Mouse (Mus musculus): Measurements from ENCODE around the gene Syce1. TPM values are rescaled to one million over a fixed set of nuclear protein-coding genes. Genes with fewer than 3 reads are reported as not detected.
A peak's percentile ranks its signal among the peaks of the same experiment; 100 is the strongest.

Syce1 gene
- 0.06 and 0.13 TPM in 2 replicates for polyA plus RNA-seq (2015; fragmentation: Nextera tagmentation; extraction: Ambion mirVana)

GRCm38 (mm10) chr7:140787406-140788052, at the start of gene Syce1:
Gene Syce1, minus strand, starts transcription at chr7:140787852.
- ATAC-seq (ENCODE audit: insufficient read depth), result no peak
- Histone ChIP-seq H3K9me3 (replicated peaks) (no peaks in the 10 kb centered on the region), H3K9ac (no peak within 1 kb of the TSS), H3K4me3 (replicated peaks) (no peak within 1 kb of the TSS), H3K4me2 (no peak within 1 kb of the TSS), H3K27me3 (no peaks in the 10 kb centered on the region), H3K4me1 (replicated peaks) (no peaks in the 10 kb centered on the region), H3K36me3 (replicated peaks) (no peaks in the 10 kb centered on the region), H3K27ac (replicated peaks) (no peak within 1 kb of the TSS)
- WGBS (ENCODE audit: insufficient replicate concordance), result 69% methylated on average over 33 of the region's 33 CpGs

- peaks cover 7% of the 10 kb centered on the region; the same call in 1 of the 2 replicates for H3K4me1 ChIP-seq (replicated peaks)
- ATAC-seq (ENCODE audit: insufficient read depth), result no peak
- 70% methylated on average over 9 of the region's 9 CpGs for WGBS (ENCODE audit: insufficient replicate concordance)
- H3K36me3 ChIP-seq (replicated peaks), result no peaks in the 10 kb centered on the region
- no peak overlapping the region for H3K4me2 ChIP-seq
- no peak overlapping the region for H3K27ac ChIP-seq (replicated peaks)
- no peaks in the 10 kb centered on the region for H3K9me3 ChIP-seq (replicated peaks)
- peaks cover 35% of the 10 kb centered on the region for H3K27me3 ChIP-seq
- no peak overlapping the region for H3K4me3 ChIP-seq (replicated peaks)
- H3K9ac ChIP-seq, result no peak overlapping the region
Measured at GRCm38 (mm10) chr7:140836243-140837115, 48.8 kb upstream of the Syce1 start.

GRCm38 (mm10) chr7:140835758-140836087, 48.1 kb upstream of the Syce1 start:
- H3K4me1 ChIP-seq (replicated peaks), result 0 out of 2 replicates have a peak, but pooled peaks cover 7% of the 10 kb centered on the region
- WGBS (ENCODE audit: insufficient replicate concordance), result 60% methylated on average over 2 of the region's 2 CpGs
- H3K27ac ChIP-seq (replicated peaks), result no peak overlapping the region; the same call in 1 of the 2 replicates
- peak overlapping the region; percentile 50 for H3K4me2 ChIP-seq
- ATAC-seq (ENCODE audit: insufficient read depth), result peak; percentile 16; the same call in 1 of the 2 replicates
- H3K36me3 ChIP-seq (replicated peaks), result no peaks in the 10 kb centered on the region
- no peak overlapping the region for H3K9ac ChIP-seq
- H3K27me3 ChIP-seq, result peaks cover 28% of the 10 kb centered on the region; the same call in 1 of the 2 replicates
- H3K4me3 ChIP-seq (replicated peaks), result peak overlapping the region; percentile 24
- no peaks in the 10 kb centered on the region for H3K9me3 ChIP-seq (replicated peaks)

GRCm38 (mm10) chr7:140834968-140835757, 47.5 kb upstream of the Syce1 start, which contains the start of gene Urah:
Gene Urah, plus strand, starts transcription at chr7:140835018.
- 0 out of 2 replicates have a peak, but pooled peaks cover 7% of the 10 kb centered on the region for H3K4me1 ChIP-seq (replicated peaks)
- H3K9me3 ChIP-seq (replicated peaks), result no peaks in the 10 kb centered on the region
- H3K4me2 ChIP-seq, result peak within 1 kb of the TSS; percentile 50
- peaks cover 22% of the 10 kb centered on the region; the same call in 1 of the 2 replicates for H3K27me3 ChIP-seq
- WGBS (ENCODE audit: insufficient replicate concordance), result 51% methylated on average over 20 of the region's 20 CpGs
- H3K27ac ChIP-seq (replicated peaks), result no peak within 1 kb of the TSS; the same call in 1 of the 2 replicates
- H3K36me3 ChIP-seq (replicated peaks), result no peaks in the 10 kb centered on the region
- peak; percentile 46 for ATAC-seq (ENCODE audit: insufficient read depth)
- H3K9ac ChIP-seq, result no peak within 1 kb of the TSS
- H3K4me3 ChIP-seq (replicated peaks), result peak within 1 kb of the TSS; percentile 24

- H3K4me3 ChIP-seq (replicated peaks), result no peak overlapping the region
- H3K4me2 ChIP-seq, result no peak overlapping the region
- no peak overlapping the region for H3K9ac ChIP-seq
- no peak for ATAC-seq (ENCODE audit: insufficient read depth)
- 0 out of 2 replicates have a peak, but pooled peaks cover 7% of the 10 kb centered on the region for H3K4me1 ChIP-seq (replicated peaks)
- no peaks in the 10 kb centered on the region for H3K9me3 ChIP-seq (replicated peaks)
- no peaks in the 10 kb centered on the region for H3K36me3 ChIP-seq (replicated peaks)
- H3K27me3 ChIP-seq, result peaks cover 10% of the 10 kb centered on the region; the same call in 1 of the 2 replicates
- 69% methylated on average over 4 of the region's 4 CpGs for WGBS (ENCODE audit: insufficient replicate concordance)
- H3K27ac ChIP-seq (replicated peaks), result no peak overlapping the region
Measured at GRCm38 (mm10) chr7:140833341-140833740, 45.7 kb upstream of the Syce1 start.

- no peak for ATAC-seq (ENCODE audit: insufficient read depth)
- Histone ChIP-seq H3K4me1 (replicated peaks) (0 out of 2 replicates have a peak, but pooled peaks cover 7% of the 10 kb centered on the region), H3K4me2 (no peak overlapping the region), H3K27ac (replicated peaks) (no peak overlapping the region), H3K36me3 (replicated peaks) (no peaks in the 10 kb centered on the region), H3K9ac (no peak overlapping the region), H3K4me3 (replicated peaks) (no peak overlapping the region), H3K27me3 (peaks cover 7% of the 10 kb centered on the region), H3K9me3 (replicated peaks) (no peaks in the 10 kb centered on the region)
- 45% methylated on average over 6 of the region's 6 CpGs for WGBS (ENCODE audit: insufficient replicate concordance)
Measured at GRCm38 (mm10) chr7:140831447-140831846, 43.8 kb upstream of the Syce1 start.

GRCm38 (mm10) chr7:140828171-140828881, 40.7 kb upstream of the Syce1 start:
- 17% methylated on average over 8 of the region's 8 CpGs for WGBS (ENCODE audit: insufficient replicate concordance)
- Histone ChIP-seq H3K4me3 (replicated peaks) (no peak overlapping the region), H3K9ac (no peak overlapping the region), H3K27me3 (peaks cover 7% of the 10 kb centered on the region), H3K36me3 (replicated peaks) (no peaks in the 10 kb centered on the region), H3K4me2 (no peak overlapping the region), H3K27ac (replicated peaks) (no peak overlapping the region), H3K4me1 (replicated peaks) (no peaks in the 10 kb centered on the region), H3K9me3 (replicated peaks) (no peaks in the 10 kb centered on the region)
- ATAC-seq (ENCODE audit: insufficient read depth), result no peak

GRCm38 (mm10) chr7:140822731-140823130, 35.1 kb upstream of the Syce1 start:
- peaks cover 8% of the 10 kb centered on the region for H3K4me1 ChIP-seq (replicated peaks)
- no peak overlapping the region for H3K27ac ChIP-seq (replicated peaks)
- no peak for ATAC-seq (ENCODE audit: insufficient read depth)
- no peak overlapping the region for H3K4me3 ChIP-seq (replicated peaks)
- no peak overlapping the region for H3K9ac ChIP-seq
- 75% methylated on average over 4 of the region's 4 CpGs for WGBS (ENCODE audit: insufficient replicate concordance)
- no peak overlapping the region for H3K4me2 ChIP-seq
- H3K27me3 ChIP-seq, result peaks cover 10% of the 10 kb centered on the region; the same call in 1 of the 2 replicates
- no peaks in the 10 kb centered on the region for H3K36me3 ChIP-seq (replicated peaks)
- H3K9me3 ChIP-seq (replicated peaks), result no peaks in the 10 kb centered on the region

GRCm38 (mm10) chr7:140821653-140822329, 34.1 kb upstream of the Syce1 start, which contains the start of gene Zfp941:
Gene Zfp941, minus strand, starts transcription at chr7:140822178.
- Histone ChIP-seq H3K9ac (no peak within 1 kb of the TSS), H3K4me3 (replicated peaks) (peak within 1 kb of the TSS; percentile 44), H3K27me3 (peaks cover 10% of the 10 kb centered on the region; the same call in 1 of the 2 replicates), H3K4me1 (replicated peaks) (peaks cover 8% of the 10 kb centered on the region), H3K4me2 (peak within 1 kb of the TSS; percentile 66), H3K27ac (replicated peaks) (no peak within 1 kb of the TSS), H3K9me3 (replicated peaks) (no peaks in the 10 kb centered on the region), H3K36me3 (replicated peaks) (no peaks in the 10 kb centered on the region)
- ATAC-seq (ENCODE audit: insufficient read depth), result peak; percentile 40; the same call in 1 of the 2 replicates
- WGBS (ENCODE audit: insufficient replicate concordance), result 4% methylated on average over 21 of the region's 21 CpGs

GRCm38 (mm10) chr7:140821305-140821652, 33.6 kb upstream of the Syce1 start:
- Histone ChIP-seq H3K9ac (no peak overlapping the region), H3K36me3 (replicated peaks) (no peaks in the 10 kb centered on the region), H3K4me2 (peak overlapping the region; percentile 66), H3K27me3 (peaks cover 10% of the 10 kb centered on the region; the same call in 1 of the 2 replicates), H3K27ac (replicated peaks) (no peak overlapping the region), H3K4me3 (replicated peaks) (peak overlapping the region; percentile 44), H3K9me3 (replicated peaks) (no peaks in the 10 kb centered on the region), H3K4me1 (replicated peaks) (peaks cover 8% of the 10 kb centered on the region)
- no peak for ATAC-seq (ENCODE audit: insufficient read depth)
- WGBS (ENCODE audit: insufficient replicate concordance), result 54% methylated on average over 5 of the region's 5 CpGs

All from liver, embryonic 15.5 days (tissue).